Mouse (Mus musculus) hindbrain, embryonic 14.5 days (tissue): Measurements from ENCODE around the gene Cldn24. TPM values are rescaled to one million over a fixed set of nuclear protein-coding genes. Genes with fewer than 3 reads are reported as not detected.

Experiments
- ATAC-seq: fragments of 200-750 bp; cut with Nextera tagmentation; 2 replicates; pipeline ENCODE4 v1.8.0; 2017; ENCODE audit warnings: moderate number of reproducible peaks, mild to moderate bottlenecking, moderate TSS enrichment, moderate library complexity; ENCODE audit not compliant: low FRiP score
- DNase-seq: peaks from one replicate; pipeline ENCODE4 v3.0.0-alpha.2; 2015; ENCODE audit warnings: low spot score
- H3K27ac ChIP-seq: fragments of 300-500 bp; sonication (generic); 2 replicates; pipeline ENCODE4 v1.5.1; 2014; ENCODE audit warnings: mild to moderate bottlenecking, moderate library complexity
- H3K27me3 ChIP-seq: fragments of 300-500 bp; sonication (generic); 2 replicates; pipeline ENCODE4 v1.6.1; 2014; ENCODE audit warnings: mild to moderate bottlenecking, low read length, mixed read lengths; ENCODE audit not compliant: control insufficient read depth, insufficient read depth
- H3K36me3 ChIP-seq: fragments of 300-500 bp; sonication (generic); replicated peaks from 2 replicates; pipeline ENCODE4 v1.6.1; 2014; ENCODE audit not compliant: control insufficient read depth, insufficient read depth
- H3K4me1 ChIP-seq: fragments of 300-500 bp; sonication (generic); replicated peaks from 2 replicates; pipeline ENCODE4 v1.6.1; 2014; ENCODE audit warnings: antibody characterized with exemption, low read length, mixed read lengths; ENCODE audit not compliant: control insufficient read depth, insufficient read depth
- H3K4me2 ChIP-seq: fragments of 300-500 bp; sonication (generic); replicated peaks from 2 replicates; pipeline ENCODE4 v1.6.1; 2014; ENCODE audit warnings: mild to moderate bottlenecking, moderate library complexity
- H3K4me3 ChIP-seq: fragments of 300-500 bp; sonication (generic); replicated peaks from 2 replicates; pipeline ENCODE4 v1.5.1; 2014; ENCODE audit warnings: mild to moderate bottlenecking, low read length
- H3K9ac ChIP-seq: fragments of 300-500 bp; sonication (generic); 2 replicates; pipeline ENCODE4 v1.6.1; 2014
- H3K9me3 ChIP-seq: fragments of 300-500 bp; sonication (generic); 2 replicates; pipeline ENCODE4 v1.6.1; 2016; ENCODE audit warnings: low read length; ENCODE audit not compliant: control insufficient read depth
- WGBS: fragments of 180-500 bp; shearing (Covaris S2); extraction: QIAGEN DNeasy Blood & Tissue Kit; methylation state at CpG from one replicate; pipeline ENCODE4 v1.1.7; 2014; 5-methylcytosine and 5-hydroxymethylcytosine counted together
- polyA plus RNA-seq: library from polyadenylated mRNA; unstranded; fragments of >200 nt; fragmentation: Nextera tagmentation; extraction: Ambion mirVana; gene quantifications from 2 replicates; pipeline ENCODE4 v1.2.1, GENCODE M21; 2014

Cldn24 gene
- polyA plus RNA-seq, 1 experiment from 2014 or later: not detected

- H3K4me2 ChIP-seq: no peak overlapping the region
- DNase-seq (no peak), ATAC-seq (no peak)
- H3K36me3 ChIP-seq: peaks cover 38% of the 10 kb centered on the region
- WGBS: 83% methylated on average over 14 of the region's 14 CpGs
- no peak overlapping the region for H3K9ac ChIP-seq
- H3K27ac ChIP-seq: no peak overlapping the region
- no peak overlapping the region for H3K4me3 ChIP-seq
- H3K9me3 ChIP-seq: no peaks in the 10 kb centered on the region
- H3K27me3 ChIP-seq: no peaks in the 10 kb centered on the region
- H3K4me1 ChIP-seq: no peaks in the 10 kb centered on the region
Measured at GRCm38 (mm10) chr8:47847161-47847560, 25.2 kb downstream of the Cldn24 start.

GRCm38 (mm10) chr8:47847931-47848330 lies 26.0 kb downstream of the Cldn24 start:
- no peak overlapping the region for H3K27ac ChIP-seq
- no peaks in the 10 kb centered on the region for H3K27me3 ChIP-seq
- no peak overlapping the region for H3K4me2 ChIP-seq
- H3K4me1 ChIP-seq: no peaks in the 10 kb centered on the region
- H3K9me3 ChIP-seq: no peaks in the 10 kb centered on the region
- DNase-seq (no peak), ATAC-seq (no peak)
- WGBS: 98% methylated on average over 6 of the region's 6 CpGs
- no peak overlapping the region for H3K4me3 ChIP-seq
- H3K9ac ChIP-seq: no peak overlapping the region
- peaks cover 32% of the 10 kb centered on the region for H3K36me3 ChIP-seq

- Histone ChIP-seq H3K4me1 (no peaks in the 10 kb centered on the region), H3K27ac (no peak overlapping the region), H3K4me2 (no peak overlapping the region), H3K9me3 (no peaks in the 10 kb centered on the region), H3K27me3 (no peaks in the 10 kb centered on the region), H3K9ac (no peak overlapping the region), H3K4me3 (no peak overlapping the region), H3K36me3 (peaks cover 22% of the 10 kb centered on the region)
- WGBS: 85% methylated on average over 8 of the region's 8 CpGs
- DNase-seq: no peak
- no peak for ATAC-seq
Measured at GRCm38 (mm10) chr8:47849842-47850241, 27.9 kb downstream of the Cldn24 start.

DNA sequence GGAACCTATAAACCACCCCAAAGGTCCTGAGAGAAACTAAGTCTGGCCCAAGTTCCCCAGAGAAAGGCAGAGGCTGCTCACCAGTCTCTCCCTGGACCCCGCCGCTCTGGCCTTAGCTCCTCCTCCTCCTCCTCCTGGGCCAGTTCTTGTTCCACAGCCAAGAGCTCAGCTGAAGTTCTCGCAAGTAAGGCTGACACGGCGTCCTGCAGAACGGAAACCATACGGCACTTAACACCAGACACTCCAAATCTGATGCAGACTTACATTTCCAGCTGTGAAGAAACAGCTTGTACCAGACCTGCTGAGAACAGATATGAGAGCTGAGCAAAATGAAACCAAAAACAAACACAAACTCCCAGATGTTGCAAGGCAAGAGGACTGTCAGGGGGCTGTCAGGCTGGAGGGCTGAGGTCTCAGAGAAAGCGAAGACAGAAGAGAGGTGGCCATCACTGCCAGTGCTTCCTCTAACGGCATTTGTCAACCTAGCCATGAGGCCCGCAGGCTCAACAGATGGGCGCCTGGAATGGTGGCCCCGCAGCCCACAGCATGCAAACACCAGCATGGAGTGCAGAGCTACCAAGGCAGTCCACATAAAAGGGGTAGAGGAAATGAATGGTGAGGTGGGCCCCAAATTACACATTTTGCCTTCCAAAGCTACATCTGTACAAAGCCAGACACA lies 30.0 kb downstream of the Cldn24 start:
- no peak for ATAC-seq
- DNase-seq: no peak

DNA sequence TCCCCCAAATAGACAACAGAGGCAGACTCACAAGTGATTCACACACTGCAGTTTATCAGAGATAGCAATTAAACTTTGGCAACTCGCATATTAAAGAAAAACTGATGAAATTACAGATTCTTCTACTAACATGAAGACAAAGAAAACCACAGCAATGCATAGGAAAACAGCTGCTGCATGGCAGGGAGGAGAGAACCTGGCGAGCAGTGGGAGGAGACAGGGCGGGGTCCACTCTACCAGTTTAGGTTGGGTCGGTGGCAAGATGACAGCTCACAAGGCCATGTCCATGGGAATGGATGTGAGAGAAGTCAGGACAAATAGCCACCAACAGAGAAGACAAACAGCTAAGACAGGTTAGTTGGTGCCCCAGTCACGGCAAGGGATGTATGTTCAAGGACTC lies 30.8 kb downstream of the Cldn24 start:
- Histone ChIP-seq H3K27me3 (no peaks in the 10 kb centered on the region), H3K27ac (no peak overlapping the region), H3K36me3 (peaks cover 27% of the 10 kb centered on the region), H3K9ac (no peak overlapping the region), H3K4me1 (no peaks in the 10 kb centered on the region), H3K4me2 (no peak overlapping the region), H3K9me3 (no peaks in the 10 kb centered on the region), H3K4me3 (no peak overlapping the region)
- 78% methylated on average over 5 of the region's 5 CpGs for WGBS
- no peak for ATAC-seq
- no peak for DNase-seq

More for the DNA sequence above, 30.0 kb downstream of the Cldn24 start:
- H3K4me1 ChIP-seq: no peaks in the 10 kb centered on the region
- no peak overlapping the region for H3K27ac ChIP-seq
- no peaks in the 10 kb centered on the region for H3K27me3 ChIP-seq
- 72% methylated on average over 12 of the region's 12 CpGs for WGBS
- H3K36me3 ChIP-seq: peaks cover 30% of the 10 kb centered on the region
- H3K4me2 ChIP-seq: no peak overlapping the region
- no peaks in the 10 kb centered on the region for H3K9me3 ChIP-seq
- H3K9ac ChIP-seq: no peak overlapping the region
- no peak overlapping the region for H3K4me3 ChIP-seq

GRCm38 (mm10) chr8:47853356-47853755 lies 31.4 kb downstream of the Cldn24 start:
- no peaks in the 10 kb centered on the region for H3K27me3 ChIP-seq
- DNase-seq: no peak
- no peaks in the 10 kb centered on the region for H3K9me3 ChIP-seq
- H3K4me3 ChIP-seq: no peak overlapping the region
- WGBS: 88% methylated on average over 5 of the region's 5 CpGs
- no peak overlapping the region for H3K27ac ChIP-seq
- H3K9ac ChIP-seq: no peak overlapping the region
- H3K36me3 ChIP-seq: peaks cover 21% of the 10 kb centered on the region
- H3K4me1 ChIP-seq: no peaks in the 10 kb centered on the region
- H3K4me2 ChIP-seq: no peak overlapping the region
- ATAC-seq: no peak

GRCm38 (mm10) chr8:47859259-47859658 lies 37.3 kb downstream of the Cldn24 start:
- Histone ChIP-seq H3K9me3 (no peaks in the 10 kb centered on the region), H3K4me1 (no peaks in the 10 kb centered on the region), H3K4me3 (no peak overlapping the region), H3K36me3 (peaks cover 33% of the 10 kb centered on the region), H3K27me3 (no peaks in the 10 kb centered on the region), H3K9ac (no peak overlapping the region), H3K4me2 (peak overlapping the region; percentile 28), H3K27ac (no peak overlapping the region)
- no peak for DNase-seq
- 89% methylated on average over 12 of the region's 12 CpGs for WGBS
- ATAC-seq: no peak

- H3K27ac ChIP-seq: no peak overlapping the region
- WGBS: 86% methylated on average over 8 of the region's 8 CpGs
Measured at GRCm38 (mm10) chr8:47866568-47866967, 44.6 kb downstream of the Cldn24 start.

GRCm38 (mm10) chr8:47867067-47867466 lies 45.1 kb downstream of the Cldn24 start:
- H3K9ac ChIP-seq: no peak overlapping the region
- no peaks in the 10 kb centered on the region for H3K9me3 ChIP-seq
- peak; percentile 90 for DNase-seq
- H3K27ac ChIP-seq: no peak overlapping the region
- H3K36me3 ChIP-seq: peaks cover 28% of the 10 kb centered on the region; the same call in 1 of the 2 replicates
- H3K4me2 ChIP-seq: no peak overlapping the region
- 25% methylated on average over 8 of the region's 8 CpGs for WGBS
- H3K4me3 ChIP-seq: no peak overlapping the region
- H3K4me1 ChIP-seq: no peaks in the 10 kb centered on the region
- H3K27me3 ChIP-seq: no peaks in the 10 kb centered on the region
- ATAC-seq: peak; percentile 82; the same call in 1 of the 2 replicates

More at GRCm38 (mm10) chr8:47866568-47866967, 44.6 kb downstream of the Cldn24 start:
- no peak overlapping the region for H3K4me3 ChIP-seq
- DNase-seq: no peak
- no peaks in the 10 kb centered on the region for H3K4me1 ChIP-seq
- no peak overlapping the region for H3K4me2 ChIP-seq
- H3K9ac ChIP-seq: no peak overlapping the region
- no peaks in the 10 kb centered on the region for H3K27me3 ChIP-seq
- no peaks in the 10 kb centered on the region for H3K9me3 ChIP-seq
- ATAC-seq: no peak
- H3K36me3 ChIP-seq: peaks cover 30% of the 10 kb centered on the region; the same call in 1 of the 2 replicates
